Mouse (Mus musculus): Measurements from ENCODE around the gene Klf7.

Klf7 gene

GRCm38 (mm10) chr1:64107526-64107925 is 14.6 kb downstream of the Klf7 start:
- in situ Hi-C loops (cut with MboI; ENCODE audit: low pct_unique_long_range_greater_than_20kb in 1 of 2, low sequenced_read_pairs in 2 of 2, unreplicated experiment in 1 of 2): no loop called here

DNA sequence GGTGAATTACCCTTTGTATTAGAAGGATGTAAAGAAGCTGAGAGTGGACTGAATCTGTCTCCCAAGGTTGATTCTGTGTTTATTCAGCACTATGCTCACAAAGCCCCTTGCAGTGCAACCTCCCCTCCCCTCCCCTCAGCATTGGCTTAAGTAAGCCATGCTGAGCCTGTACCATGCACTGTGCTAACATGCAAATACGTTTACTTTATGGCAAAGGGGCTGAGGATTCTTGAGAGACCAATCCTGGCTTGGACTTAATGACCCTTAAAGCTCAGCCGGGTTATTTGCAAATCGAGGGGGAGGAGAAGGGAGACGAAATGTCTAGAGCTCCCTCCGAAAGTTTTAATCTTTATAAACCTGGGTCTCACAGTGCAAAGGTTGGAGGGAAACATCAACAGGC is 16.0 kb downstream of the Klf7 start:
- in situ Hi-C loops (cut with MboI; ENCODE audit: low pct_unique_long_range_greater_than_20kb in 1 of 2, low sequenced_read_pairs in 2 of 2, unreplicated experiment in 1 of 2): no loop called here

GRCm38 (mm10) chr1:64105181-64105646 is 16.9 kb downstream of the Klf7 start:
- in situ Hi-C loops (cut with MboI; ENCODE audit: low pct_unique_long_range_greater_than_20kb in 1 of 2, low sequenced_read_pairs in 2 of 2, unreplicated experiment in 1 of 2): no loop called here

- in situ Hi-C loops (cut with MboI; ENCODE audit: low pct_unique_long_range_greater_than_20kb in 1 of 2, low sequenced_read_pairs in 2 of 2, unreplicated experiment in 1 of 2): no loop called here
These were observed 17.4 kb downstream of the Klf7 start for GRCm38 (mm10) chr1:64104665-64105064.

DNA sequence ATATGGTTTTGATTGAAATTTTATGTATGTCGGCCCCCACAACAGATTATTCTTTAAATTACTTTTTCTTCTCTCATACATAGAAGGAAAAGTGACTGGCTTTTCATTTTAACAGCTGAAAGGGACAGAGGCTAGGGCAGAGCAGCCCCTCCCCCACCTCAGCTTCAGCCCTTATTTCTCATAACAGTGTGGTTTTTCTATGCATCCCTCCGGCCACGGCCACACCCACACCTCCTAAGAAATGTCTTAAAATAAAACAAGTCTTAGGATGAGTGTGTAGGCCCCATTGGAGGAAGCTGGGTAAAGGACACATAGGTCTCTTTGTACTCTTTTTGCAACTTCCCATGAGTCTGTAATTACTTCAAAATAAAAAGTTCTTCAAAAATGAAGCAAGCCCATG is 20.8 kb downstream of the Klf7 start:
- in situ Hi-C loops (cut with MboI; ENCODE audit: low pct_unique_long_range_greater_than_20kb in 1 of 2, low sequenced_read_pairs in 2 of 2, unreplicated experiment in 1 of 2): no loop called here

DNA sequence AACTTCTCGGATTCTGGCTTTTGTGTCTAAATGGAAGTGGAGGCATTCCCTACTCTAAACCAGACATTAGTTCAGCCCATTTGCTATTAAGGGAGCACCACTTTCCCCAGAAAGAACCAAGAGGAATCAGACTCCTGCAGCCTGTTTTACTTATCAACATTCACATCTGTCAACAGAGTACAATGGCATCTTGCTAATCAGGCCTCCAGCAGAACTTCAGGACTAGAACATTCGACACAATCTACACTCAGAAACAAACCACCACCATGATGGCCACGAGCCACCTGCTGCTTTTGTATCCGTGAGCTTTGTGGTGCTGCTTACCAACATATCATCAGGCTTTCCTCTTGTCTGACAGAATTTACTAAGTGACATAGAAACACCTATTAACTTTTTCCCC is 23.3 kb downstream of the Klf7 start:
- in situ Hi-C loops (cut with MboI; ENCODE audit: low pct_unique_long_range_greater_than_20kb in 1 of 2, low sequenced_read_pairs in 2 of 2, unreplicated experiment in 1 of 2): no loop called here

DNA sequence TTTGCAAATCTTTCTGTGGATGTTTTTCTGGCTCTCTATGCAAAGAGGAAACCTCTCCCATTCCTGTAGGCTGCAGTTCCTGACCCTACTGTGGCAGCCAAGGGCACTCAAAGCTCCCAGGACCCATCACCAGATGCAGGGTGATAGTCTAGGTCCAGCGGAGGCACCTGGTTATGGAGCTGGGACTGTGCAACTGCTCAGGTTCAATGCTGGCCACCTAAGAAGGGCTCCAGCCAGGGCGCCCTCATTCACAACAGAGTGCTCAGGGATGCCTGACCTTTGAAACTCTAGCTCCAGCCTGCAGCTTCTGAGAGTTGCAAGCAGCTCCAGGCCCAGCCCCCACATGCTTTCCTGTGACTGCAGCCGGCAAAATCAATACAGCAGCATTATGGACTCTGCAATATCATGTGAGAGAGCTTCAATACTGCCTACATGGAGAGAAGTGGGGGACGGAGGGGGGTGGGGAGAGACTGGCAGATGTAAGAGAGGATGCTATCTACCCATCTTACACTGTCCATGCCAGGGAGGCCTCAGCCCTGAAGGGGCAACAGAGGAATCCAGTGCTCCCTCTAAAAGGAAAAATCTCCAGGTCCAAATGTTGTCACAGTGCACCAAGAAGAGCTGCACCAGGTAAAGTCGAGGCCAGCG is 24.3 kb downstream of the Klf7 start:
- in situ Hi-C loops (cut with MboI; ENCODE audit: low pct_unique_long_range_greater_than_20kb in 1 of 2, low sequenced_read_pairs in 2 of 2, unreplicated experiment in 1 of 2): no loop called here

DNA sequence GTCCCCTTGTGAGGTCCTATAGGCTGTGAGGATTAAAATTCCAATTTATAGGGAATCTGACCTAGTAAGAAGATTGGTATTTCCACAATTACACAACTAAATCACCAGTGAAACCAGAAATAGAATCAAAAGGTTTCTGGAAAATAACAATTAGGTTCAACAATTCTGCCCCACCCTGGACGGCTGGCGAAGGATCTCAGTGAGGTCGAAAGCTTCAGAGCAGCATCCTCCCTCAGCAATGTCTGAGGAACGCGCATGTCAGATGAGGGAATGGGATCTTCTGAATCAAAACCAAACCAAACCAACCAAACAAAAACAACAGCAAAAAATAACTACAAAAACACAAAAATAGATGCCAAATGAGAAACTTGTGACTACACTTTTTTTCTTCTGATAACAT is 29.1 kb downstream of the Klf7 start:
- in situ Hi-C loops (cut with MboI; ENCODE audit: low pct_unique_long_range_greater_than_20kb in 1 of 2, low sequenced_read_pairs in 2 of 2, unreplicated experiment in 1 of 2): no loop called here

DNA sequence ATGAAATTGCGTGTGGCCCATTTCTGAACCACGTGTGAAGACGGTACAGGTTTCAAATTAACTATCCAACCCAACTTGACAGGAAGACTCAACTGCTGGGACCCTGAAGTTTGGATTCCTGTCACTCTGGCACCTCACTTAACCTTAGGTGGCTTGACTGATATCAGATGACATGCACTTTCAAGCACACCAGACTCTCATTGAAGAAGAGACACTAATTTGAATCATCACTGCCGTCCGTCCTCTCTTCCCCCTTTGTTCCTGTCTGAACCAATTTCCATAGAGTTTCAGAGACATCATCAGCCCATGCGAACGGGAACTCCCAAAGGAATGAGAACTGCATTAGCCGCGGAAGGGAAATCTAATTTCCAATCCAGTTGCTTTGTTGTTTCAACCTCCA is 30.5 kb downstream of the Klf7 start:
- in situ Hi-C loops (cut with MboI; ENCODE audit: low pct_unique_long_range_greater_than_20kb in 1 of 2, low sequenced_read_pairs in 2 of 2, unreplicated experiment in 1 of 2): no loop called here

DNA sequence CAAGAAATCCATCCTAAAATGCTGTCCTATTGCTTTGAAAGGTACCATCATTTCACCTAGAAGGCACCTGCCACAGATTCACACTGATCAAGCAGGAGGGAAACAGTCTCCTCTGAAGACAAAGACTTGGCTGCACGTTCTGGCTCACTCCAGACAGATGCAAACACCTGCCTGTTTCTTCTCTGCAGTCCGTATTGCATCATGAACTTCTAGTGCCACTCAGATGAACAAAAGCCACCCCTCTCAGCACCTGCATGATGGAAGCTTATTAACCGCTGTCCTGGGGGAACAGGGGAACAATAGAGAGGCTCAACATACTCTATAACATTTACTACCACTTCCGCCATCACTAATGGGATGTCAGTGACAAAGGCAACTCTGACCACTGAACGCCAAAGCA is 31.5 kb downstream of the Klf7 start:
- in situ Hi-C loops (cut with MboI; ENCODE audit: low pct_unique_long_range_greater_than_20kb in 1 of 2, low sequenced_read_pairs in 2 of 2, unreplicated experiment in 1 of 2): no loop called here

DNA sequence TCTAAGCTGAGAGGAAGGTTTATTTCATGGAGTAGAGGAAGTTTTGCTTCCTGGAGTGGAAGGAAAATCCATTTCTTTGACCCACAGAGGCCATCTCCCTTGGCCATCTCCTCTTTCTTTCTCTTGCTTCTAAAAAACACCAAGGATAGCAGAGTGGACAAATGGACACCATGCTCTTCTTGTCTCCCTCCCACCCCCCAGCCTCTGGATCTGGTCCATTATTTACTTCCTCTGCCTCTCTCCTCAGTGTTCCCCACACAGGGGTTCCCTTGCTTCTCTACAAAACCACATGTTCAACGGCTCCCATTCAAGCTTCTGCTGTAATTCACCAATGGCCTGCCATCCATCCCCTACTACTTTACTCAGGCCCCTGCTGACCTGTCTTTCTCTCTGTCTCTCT is 32.4 kb downstream of the Klf7 start:
- in situ Hi-C loops (cut with MboI; ENCODE audit: low pct_unique_long_range_greater_than_20kb in 1 of 2, low sequenced_read_pairs in 2 of 2, unreplicated experiment in 1 of 2): no loop called here

DNA sequence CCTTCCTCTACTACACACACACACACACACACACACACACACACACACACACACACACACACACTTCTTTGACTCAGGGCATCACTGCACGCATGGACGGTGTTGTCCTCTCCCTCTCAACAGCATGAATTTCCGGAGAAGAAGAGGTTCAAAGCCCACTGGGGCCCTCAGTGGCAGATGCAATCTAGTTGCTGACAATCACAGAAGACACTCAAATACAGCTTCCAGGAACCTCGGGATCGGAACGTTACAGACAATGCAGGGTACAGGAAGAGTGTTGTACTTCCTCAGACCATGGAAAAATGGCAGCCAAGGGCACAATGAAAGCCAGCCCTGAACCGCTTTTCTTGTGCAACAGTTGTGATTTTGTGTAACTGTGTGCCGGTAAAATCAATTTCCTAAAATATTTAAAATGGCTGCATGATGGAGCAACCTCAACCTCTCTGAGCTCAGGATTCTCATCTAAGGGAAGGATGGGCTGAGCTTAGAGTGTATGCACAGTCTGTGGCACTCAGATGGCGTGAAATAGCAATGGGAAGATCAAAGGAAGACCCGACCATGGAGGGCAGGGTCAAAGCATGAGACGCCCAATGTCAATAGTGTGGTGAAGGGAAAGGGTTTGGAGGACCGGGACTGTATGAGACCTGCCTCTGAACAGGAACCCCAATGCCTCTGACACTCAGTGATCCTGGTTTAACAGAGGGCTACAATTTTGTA is 33.3 kb downstream of the Klf7 start:
- in situ Hi-C loops (cut with MboI; ENCODE audit: low pct_unique_long_range_greater_than_20kb in 1 of 2, low sequenced_read_pairs in 2 of 2, unreplicated experiment in 1 of 2): no loop called here

GRCm38 (mm10) chr1:64087657-64088603 is 34.2 kb downstream of the Klf7 start:
- in situ Hi-C loops (cut with MboI; ENCODE audit: low pct_unique_long_range_greater_than_20kb in 1 of 2, low sequenced_read_pairs in 2 of 2, unreplicated experiment in 1 of 2): no loop called here

DNA sequence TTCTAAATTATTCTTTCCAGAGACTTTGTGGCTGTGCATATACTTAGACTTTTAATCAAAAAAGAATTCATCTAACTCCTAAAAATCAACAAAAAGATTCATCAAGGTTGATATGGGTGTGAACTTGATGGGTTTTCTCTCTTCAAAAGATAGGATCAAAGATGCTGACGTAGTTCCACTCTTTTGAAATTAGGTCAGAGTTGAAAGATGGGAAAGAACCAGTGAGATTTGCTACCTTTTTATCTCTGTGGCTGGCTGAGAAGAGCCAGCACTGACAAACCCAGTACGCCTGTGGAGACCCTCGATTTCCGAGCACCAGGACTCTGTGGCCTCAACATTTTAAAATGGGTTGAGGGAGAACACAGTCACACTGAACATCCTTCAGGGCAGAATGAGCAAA is 36.2 kb downstream of the Klf7 start:
- in situ Hi-C loops (cut with MboI; ENCODE audit: low pct_unique_long_range_greater_than_20kb in 1 of 2, low sequenced_read_pairs in 2 of 2, unreplicated experiment in 1 of 2): no loop called here

- in situ Hi-C loops (cut with MboI; ENCODE audit: low pct_unique_long_range_greater_than_20kb in 1 of 2, low sequenced_read_pairs in 2 of 2, unreplicated experiment in 1 of 2): no loop called here
These were observed 36.7 kb downstream of the Klf7 start for GRCm38 (mm10) chr1:64085361-64085760.

DNA sequence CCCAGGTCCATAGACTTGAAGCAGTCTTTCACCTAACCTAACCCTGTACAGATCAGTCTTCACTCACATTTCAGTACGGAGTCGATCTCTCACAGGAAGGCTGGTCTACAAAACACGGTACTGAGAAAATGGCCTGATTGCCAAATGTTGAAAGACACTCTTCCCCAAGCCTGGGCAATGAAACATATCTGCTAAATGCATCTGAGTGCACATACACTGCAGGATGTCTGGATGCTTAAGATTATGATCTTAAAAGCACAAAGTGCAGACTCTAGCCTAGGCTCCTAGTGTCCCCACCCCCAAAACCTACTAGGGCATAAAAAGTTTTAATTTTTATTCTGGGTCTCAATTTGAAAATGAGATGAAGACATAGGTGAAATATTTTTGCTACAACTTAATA is 37.4 kb downstream of the Klf7 start:
- in situ Hi-C loops (cut with MboI; ENCODE audit: low pct_unique_long_range_greater_than_20kb in 1 of 2, low sequenced_read_pairs in 2 of 2, unreplicated experiment in 1 of 2): no loop called here

- in situ Hi-C loops (cut with MboI; ENCODE audit: low pct_unique_long_range_greater_than_20kb in 1 of 2, low sequenced_read_pairs in 2 of 2, unreplicated experiment in 1 of 2): no loop called here
These were observed 40.3 kb downstream of the Klf7 start for GRCm38 (mm10) chr1:64081791-64082190.

- in situ Hi-C loops (cut with MboI; ENCODE audit: low pct_unique_long_range_greater_than_20kb in 1 of 2, low sequenced_read_pairs in 2 of 2, unreplicated experiment in 1 of 2): no loop called here
These were observed 40.9 kb downstream of the Klf7 start for GRCm38 (mm10) chr1:64081217-64081616.

DNA sequence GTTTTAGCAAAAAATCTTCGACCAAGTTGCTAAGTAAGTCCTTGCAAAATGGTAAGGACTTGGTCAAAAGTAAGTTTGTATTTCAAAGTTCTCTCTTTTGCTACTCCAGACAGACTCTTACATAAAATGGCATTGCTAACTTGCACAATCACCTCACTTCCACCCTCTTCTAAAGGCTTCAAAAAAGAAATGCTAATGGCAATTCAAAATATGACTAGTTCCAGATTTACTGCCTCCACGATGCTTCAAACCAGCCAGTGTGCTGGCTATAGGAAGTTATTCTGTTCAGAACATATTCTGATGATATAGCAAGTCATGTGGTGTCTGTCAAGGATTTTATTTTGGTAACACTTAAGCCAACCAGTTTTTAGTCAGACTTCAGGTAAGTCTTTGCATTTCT is 41.8 kb downstream of the Klf7 start:
- in situ Hi-C loops (cut with MboI; ENCODE audit: low pct_unique_long_range_greater_than_20kb in 1 of 2, low sequenced_read_pairs in 2 of 2, unreplicated experiment in 1 of 2): no loop called here
